Mouse (Mus musculus) liver, adult 2 months (tissue): ENCODE measurements around the gene Pik3r6.

Experiments used
- CTCF ChIP-seq: fragments of 200-500 bp; IDR thresholded peaks from 2 replicates; pipeline ENCODE4 v1.5.1; 2011; ENCODE audit warnings: low read depth, low read length, control low read depth
- POLR2A ChIP-seq: fragments of 200-500 bp; IDR thresholded peaks from 2 replicates; pipeline ENCODE4 v1.6.1; 2011; ENCODE audit warnings: low read length, control low read depth; ENCODE audit not compliant: insufficient read depth; ENCODE audit errors: extremely low read depth

DNA sequence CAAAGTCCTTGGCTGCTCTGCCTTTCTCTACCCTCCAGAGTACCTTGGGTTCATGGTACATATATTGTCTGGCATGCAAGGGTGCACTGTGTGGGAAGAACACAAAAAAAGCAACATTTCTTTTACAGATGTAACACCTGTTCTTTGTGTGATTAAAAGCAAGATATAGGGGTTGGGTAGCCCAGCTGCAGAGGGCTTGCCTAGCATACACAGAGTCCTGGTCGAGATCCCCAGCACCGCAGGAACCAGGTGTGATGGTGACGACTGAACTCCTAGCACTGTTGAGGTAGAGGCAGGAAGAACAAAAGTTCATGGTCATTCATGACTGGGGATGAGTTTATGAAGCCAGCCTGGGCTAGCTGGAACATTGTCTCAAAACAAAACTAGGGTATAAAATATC, 40.1 kb upstream of the Pik3r6 start:
- no peak for TF ChIP-seq CTCF
- TF ChIP-seq POLR2A = no peak
